Mouse (Mus musculus): ENCODE results near the gene Slc16a12.
A peak's percentile ranks its signal among the peaks of the same experiment; 100 is the strongest.
"Not testable (repeated sequence)": the region's sequence is repeated elsewhere in the genome, so short reads cannot be mapped to it uniquely, and the experiment has no call there.

Slc16a12 gene

DNA sequence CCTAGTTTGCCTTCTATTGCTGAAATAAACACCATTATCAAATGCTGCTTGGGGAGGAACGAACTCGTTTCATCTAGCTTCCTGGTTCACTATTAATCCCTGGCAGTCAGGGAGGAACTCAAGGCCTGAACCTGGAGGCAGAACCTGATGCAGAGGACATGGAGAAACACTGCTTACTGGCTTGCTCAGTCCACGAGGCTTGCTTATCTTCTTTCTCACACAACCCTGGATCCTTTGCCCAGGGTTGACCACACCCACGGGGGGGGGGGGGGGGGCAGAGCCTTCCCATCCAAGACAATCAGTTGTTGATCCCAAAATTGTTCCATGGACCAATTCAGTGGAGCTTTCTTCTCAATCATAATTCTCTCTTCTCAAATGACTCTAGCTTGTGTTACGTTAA lies 84.3 kb downstream of the Slc16a12 start:
- DNase-seq: no peak

DNA sequence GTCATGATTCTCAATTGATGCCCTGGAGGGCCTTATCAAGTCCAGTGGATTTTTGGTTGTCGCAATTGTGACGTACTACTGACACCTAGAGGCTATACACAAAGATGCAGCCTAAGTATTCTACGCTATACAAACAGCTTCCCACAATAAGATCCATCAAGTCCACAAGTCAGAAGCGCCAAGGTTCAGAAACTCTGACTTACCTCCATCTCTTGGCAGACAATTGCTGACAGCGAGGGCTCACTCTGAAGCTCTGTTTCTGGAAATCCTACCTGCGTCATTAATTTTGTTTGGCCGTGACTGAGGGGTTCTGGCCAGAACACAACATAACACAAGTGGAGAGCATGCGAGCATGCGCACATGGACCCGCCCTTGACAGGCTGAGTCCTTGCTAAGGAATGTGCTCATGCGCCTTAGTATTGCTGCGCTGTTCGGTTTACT lies 85.0 kb downstream of the Slc16a12 start:
- peak; percentile 86 for DNase-seq

DNA sequence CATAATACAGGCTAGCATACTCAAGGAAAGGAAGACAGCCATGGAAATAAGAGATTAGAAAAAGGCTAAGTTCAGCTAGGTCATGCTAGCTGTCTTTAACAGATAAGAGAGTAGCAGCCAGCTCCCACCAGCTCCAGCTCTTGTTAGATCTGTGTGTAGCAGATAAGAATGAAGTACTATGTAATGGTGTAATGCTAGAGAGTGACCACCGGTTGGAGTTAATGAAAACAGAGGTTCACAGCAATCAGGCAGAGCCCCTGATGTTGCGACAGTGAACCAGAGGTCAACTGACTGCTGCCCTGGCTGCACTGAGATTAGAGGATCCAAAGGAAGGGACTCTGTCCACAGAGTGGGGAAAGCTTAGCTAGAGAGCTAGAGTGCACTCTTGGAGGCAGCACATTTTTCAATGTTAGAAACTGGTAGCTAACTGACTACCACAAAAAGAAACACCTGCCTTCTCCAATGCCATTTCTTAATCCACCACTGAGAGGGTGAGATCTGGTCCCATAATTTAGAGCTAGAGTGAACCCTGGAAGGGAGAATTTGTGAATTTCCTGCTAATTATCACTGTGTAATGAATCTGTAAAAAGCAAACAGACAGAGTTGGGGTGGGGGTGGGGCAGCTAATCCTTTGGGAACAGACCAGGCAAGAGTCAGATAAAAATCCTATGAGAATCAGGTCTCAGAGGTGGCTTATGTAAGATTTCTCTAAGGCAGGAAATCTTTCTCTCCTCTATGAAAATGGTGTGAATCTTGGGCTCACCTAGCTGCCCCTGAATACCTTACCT lies 90.4 kb downstream of the Slc16a12 start:
- peak; percentile 16 for DNase-seq

DNA sequence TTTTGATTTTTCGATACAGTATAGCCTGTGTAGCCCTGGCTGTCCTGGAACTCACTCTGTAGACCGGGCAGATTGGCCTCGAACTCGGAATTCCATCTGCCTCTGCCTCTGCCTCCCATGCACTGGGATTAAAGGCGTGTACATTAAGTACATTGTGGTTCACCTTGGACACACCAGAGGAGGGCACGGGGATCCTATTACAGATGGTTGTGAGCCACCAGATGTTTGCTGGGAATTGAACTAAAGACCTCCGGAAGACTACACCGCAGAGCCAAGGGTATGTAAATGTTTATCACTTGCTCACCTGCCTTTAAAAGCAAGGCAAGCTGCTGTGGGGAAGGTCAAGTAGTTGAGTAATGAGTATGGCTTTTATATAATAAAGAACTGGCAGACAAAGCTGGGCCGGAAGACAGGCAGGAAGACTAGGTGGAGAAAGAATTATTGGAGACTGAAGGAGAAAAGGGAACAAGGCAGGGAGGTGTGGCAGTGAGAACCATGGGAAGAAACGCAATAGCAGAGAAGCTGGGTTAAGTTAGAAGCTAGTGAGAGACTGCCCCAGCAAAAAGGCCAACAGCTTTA lies 91.8 kb downstream of the Slc16a12 start:
- no peak for DNase-seq

DNA sequence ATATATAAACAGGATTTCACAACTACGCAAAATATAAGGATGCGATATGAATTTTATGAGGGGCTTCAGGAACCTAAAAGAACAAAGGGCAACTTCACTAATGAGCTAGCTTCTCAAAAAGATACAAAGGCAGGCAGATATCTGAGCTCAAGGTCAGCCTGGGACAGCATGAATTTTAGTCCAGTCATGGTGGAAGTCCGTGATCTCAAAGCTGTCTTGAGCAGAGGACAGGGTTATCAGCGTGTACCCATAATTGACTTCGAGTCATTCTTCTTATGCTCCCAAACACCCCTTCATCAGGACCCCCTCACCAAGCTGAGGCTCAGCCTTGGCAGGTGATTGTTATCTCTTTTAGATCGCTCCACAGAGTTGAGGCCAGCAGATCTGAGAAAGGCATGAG lies 96.1 kb downstream of the Slc16a12 start:
- DNase-seq: no peak

DNA sequence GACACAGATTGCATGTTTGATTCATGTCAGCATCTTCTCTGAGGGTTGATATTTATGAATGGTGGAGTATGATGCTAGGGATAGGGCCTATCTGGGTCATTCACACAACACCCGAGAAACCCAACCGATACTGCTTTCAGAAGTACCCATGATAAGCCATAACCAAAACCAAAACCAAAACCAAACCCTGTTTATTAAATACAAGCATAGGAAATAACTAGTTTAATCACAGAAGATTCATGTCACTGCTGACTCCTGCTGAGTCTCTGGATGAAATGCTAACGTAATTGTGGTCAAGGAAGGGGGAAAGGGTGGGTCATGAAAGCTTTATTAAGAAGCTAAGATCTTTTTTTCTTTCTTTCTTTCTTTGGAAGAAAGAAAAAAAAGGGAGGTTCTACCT lies 96.8 kb downstream of the Slc16a12 start:
- DNase-seq: no peak

DNA sequence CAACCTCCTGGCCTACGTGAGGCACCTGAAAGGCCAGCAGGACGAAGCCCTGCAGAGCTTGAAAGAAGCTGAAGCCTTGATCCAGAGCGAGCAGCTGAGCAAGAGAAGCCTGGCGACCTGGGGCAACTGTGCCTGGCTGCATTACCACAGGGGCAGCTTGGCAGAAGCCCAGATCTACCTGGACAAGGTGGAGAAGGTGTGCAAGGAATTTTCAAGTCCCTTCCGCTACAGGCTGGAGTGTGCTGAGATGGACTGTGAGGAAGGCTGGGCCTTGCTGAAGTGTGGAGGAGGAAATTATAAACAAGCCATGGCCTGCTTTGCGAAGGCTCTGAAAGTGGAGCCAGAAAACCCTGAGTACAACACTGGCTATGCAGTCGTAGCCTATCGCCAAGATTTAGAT lies 99.5 kb downstream of the Slc16a12 start:
- DNase-seq: not testable (repeated sequence)

DNA sequence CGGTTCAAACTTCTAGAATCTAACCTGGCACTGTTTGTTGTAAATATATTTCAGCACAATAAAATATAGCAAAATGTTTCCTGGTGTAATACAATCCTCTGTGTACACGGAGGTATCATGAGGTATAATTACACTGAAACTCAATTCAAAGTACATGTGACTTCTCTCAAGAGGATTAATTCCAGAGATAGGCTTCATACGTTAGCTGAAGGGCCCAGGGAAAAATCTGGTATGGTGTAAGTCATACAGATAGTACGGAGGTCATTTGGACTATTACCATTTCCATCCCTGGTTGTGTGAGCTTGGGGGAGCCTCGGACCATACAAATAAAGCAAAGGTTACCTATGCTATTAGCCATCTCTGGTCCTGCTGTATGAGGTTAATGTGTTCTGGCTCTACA lies 104.5 kb downstream of the Slc16a12 start:
- no peak for DNase-seq

DNA sequence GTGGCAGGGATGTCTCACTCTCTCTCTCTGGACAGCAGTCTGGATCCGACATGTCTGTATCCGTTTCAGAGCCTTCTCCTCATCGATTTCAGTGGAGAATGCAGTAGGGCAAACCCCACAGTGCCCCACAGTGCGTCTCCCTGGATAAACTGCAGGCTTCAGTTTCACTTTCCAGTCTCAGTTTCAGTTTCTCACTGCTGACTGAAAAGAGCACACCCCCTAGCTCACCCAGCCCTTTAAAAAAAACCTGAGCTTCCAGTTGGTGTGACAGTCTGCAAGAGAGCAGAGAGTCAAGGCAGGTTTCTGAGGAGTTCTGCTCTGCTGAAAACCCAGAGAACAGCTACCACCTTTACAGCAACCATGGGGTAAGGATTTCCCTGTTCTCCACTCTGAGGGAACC lies 106.5 kb downstream of the Slc16a12 start, which contains the start of the genes Ifit1bl2 and Ifit1:
Ifit1bl2 (minus strand) TSS at position 121 of the 400 bp plus-strand sequence.
Ifit1 (plus strand) TSS at position 249 of the 400 bp plus-strand sequence.
- peak; percentile 7 for DNase-seq

DNA sequence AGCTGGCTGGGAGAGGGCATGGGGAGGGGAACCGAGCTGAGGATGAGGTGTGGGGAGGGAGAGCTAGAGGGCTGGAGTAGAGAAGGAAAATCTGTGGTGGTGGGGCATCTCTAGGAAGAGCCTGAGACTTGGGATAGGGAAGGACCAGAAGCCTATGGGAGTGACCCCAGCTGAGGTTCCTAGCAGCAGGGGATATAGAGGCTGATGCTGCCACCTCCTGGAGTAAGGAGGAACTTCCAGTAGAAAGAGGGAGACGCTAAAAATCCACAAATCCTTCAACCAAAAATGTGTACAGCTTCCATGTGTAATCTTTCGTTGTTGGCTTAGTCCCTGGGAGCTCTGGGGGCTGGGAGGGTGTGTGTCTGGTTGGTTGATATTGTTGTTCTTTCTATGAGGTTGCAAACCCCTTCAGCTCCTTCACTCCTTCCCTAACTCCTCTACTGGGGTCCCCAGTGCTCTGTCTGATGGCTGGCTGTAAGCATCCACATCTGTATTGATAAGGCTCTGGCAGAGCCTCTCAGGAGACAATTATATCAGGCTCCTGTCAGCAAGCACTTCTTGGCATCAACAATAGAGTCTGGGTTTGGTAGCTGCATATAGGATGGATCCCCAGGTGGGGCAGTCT lies 110.0 kb downstream of the Slc16a12 start:
- DNase-seq: peak; percentile 71

DNA sequence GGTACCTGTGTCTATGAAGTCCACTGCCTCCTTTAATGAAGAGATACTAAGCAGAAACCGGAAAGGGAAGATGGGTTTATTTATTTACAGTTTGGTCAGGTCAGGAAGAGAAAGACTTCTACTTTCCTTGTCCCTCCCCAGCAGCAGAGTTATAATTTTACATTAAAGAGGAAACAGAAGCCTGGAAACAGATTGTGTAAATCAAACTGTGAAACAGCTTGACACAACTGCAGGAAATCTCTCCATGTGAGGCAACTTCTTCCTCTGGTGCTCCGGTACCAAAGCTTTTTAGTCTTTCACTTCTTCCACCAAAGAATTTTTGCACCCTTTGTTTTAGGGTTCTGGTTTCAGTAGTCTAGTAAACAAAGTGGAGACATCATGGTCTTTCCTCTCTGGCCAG lies 113.6 kb downstream of the Slc16a12 start:
- DNase-seq: no peak

DNA sequence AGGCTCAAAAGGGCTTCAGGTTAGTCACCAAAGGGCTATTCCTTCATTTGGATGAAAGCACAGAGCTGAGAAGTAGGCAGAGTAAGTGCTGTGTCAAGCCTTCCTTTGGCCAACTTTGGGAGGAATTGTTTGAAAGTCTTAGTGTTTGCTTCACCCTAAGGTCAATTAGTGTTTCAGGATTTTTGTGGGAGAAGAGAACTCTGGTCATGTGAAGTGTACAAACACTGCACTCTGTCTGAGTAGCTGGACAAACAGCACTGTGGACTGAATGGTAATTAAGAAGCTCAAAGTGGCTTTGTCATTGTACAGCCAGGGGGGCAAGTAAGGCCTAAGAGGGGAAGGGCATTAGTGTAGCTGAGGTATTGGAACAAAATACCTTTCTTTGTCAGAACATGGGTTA lies 115.6 kb downstream of the Slc16a12 start:
- no peak for DNase-seq

DNA sequence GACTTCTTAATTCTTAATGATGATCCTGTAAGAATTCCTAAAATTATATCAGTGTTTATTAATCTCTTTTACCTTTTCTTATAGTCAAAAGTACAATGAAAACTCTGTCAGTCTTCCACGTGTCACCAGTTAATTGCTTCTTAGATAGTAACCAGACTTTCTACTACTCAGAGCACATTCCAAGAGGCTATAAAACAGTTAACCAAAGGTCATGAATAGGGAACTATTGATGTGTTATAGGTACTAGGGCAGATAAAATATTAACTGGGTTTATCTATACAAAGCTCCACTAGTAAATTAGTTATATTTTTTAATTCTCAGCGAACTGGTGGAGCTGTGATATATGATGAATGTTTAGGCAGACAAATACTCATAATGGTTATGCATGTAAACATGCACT lies 119.6 kb downstream of the Slc16a12 start:
- DNase-seq: no peak

DNA sequence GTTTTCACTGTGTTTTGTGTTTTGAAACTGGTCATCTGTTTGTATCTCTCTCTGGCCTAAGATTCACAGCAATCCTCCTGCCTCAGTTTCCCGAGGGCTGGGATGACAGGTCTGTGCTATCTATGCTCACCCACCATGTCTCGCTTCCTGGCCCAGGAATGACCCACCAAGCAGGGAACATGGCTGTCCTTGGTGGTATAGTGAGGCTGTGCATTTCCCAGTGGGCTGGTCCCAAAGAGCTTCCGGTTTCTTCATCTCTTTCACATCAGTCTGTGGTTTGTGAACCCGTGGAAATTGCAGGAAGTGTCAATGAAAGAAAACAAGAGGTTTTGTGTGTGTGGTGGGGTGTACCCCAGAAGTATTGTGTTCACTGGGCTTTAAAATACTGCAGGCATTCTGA lies 122.4 kb downstream of the Slc16a12 start:
- DNase-seq: no peak

DNA sequence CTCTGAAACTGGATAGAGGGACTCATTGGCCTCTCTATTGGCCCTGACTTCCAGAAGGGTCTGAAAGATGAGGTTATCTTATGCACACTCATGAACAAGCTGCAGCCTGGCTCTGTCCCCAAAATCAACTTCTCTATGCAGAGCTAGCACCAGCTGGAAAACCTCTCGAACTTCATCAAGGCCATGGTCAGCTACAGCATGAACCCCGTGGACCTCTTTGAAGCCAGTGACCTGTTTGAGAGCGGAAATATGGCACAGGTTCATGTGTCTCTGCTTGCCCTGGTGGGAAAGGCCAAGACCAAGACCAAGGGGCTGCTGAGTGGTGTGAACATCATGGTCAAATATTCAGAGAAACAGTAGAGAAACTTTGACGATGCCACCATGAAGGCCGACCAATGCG lies 123.3 kb downstream of the Slc16a12 start:
- DNase-seq: no peak

DNA sequence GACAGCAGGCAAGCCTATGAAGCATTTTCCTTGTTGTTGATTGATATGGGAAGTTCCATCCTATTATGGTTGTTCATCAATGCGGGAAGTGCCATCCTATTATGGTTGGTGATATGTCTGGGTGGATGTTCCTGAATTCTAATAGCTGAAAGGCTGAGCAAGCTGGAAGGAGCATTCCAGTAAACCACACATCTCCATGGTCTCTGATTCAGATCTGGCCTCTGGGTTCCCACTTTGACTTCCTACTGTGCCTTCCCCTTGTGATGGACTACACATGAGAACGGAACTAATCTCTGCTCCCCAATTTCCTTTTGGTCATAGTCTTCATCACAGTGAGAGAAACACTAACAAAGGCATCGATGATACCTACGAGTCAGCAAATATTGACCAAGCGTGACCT lies 126.2 kb downstream of the Slc16a12 start:
- DNase-seq: no peak

All from embryo, embryonic 11 days (tissue).